Mouse (Mus musculus): ENCODE measurements around the gene Itga9.
"Not testable (repeated sequence)": the region's sequence is repeated elsewhere in the genome, so short reads cannot be mapped to it uniquely, and the experiment has no call there.

The Itga9 gene

GRCm38 (mm10) chr9:118606148-118606816 is at the start of gene Itga9:
TSS of gene Itga9 (plus strand) at chr9:118606690.
- peak; percentile 36; the same call in 1 of the 2 replicates for ATAC-seq (ENCODE audit: insufficient number of reproducible peaks, low FRiP score, low TSS enrichment)

- ATAC-seq (ENCODE audit: insufficient number of reproducible peaks, low FRiP score, low TSS enrichment), result 0 out of 2 replicates have a peak, but pooled peaks have one; percentile 20
Observed at GRCm38 (mm10) chr9:118556951-118557780, 49.3 kb upstream of the Itga9 start.

GRCm38 (mm10) chr9:118563356-118563755 is 43.1 kb upstream of the Itga9 start:
- no peak for ATAC-seq (ENCODE audit: insufficient number of reproducible peaks, low FRiP score, low TSS enrichment)

GRCm38 (mm10) chr9:118563866-118564265 is 42.6 kb upstream of the Itga9 start:
- ATAC-seq (ENCODE audit: insufficient number of reproducible peaks, low FRiP score, low TSS enrichment), result no peak

- no peak for ATAC-seq (ENCODE audit: insufficient number of reproducible peaks, low FRiP score, low TSS enrichment)
Observed at GRCm38 (mm10) chr9:118564696-118565095, 41.8 kb upstream of the Itga9 start.

GRCm38 (mm10) chr9:118569328-118569727 is 37.2 kb upstream of the Itga9 start:
- no peak for ATAC-seq (ENCODE audit: insufficient number of reproducible peaks, low FRiP score, low TSS enrichment)

- no peak for ATAC-seq (ENCODE audit: insufficient number of reproducible peaks, low FRiP score, low TSS enrichment)
Observed at GRCm38 (mm10) chr9:118570865-118571264, 35.6 kb upstream of the Itga9 start.

GRCm38 (mm10) chr9:118571701-118572100 is 34.8 kb upstream of the Itga9 start:
- ATAC-seq (ENCODE audit: insufficient number of reproducible peaks, low FRiP score, low TSS enrichment), result peak; percentile 47; the same call in 1 of the 2 replicates

GRCm38 (mm10) chr9:118574911-118575310 is 31.6 kb upstream of the Itga9 start:
- peak; percentile 78; the same call in 1 of the 2 replicates for ATAC-seq (ENCODE audit: insufficient number of reproducible peaks, low FRiP score, low TSS enrichment)

GRCm38 (mm10) chr9:118580371-118580770 is 26.1 kb upstream of the Itga9 start:
- ATAC-seq (ENCODE audit: insufficient number of reproducible peaks, low FRiP score, low TSS enrichment), result no peak

GRCm38 (mm10) chr9:118582757-118583156 is 23.7 kb upstream of the Itga9 start:
- ATAC-seq (ENCODE audit: insufficient number of reproducible peaks, low FRiP score, low TSS enrichment), result no peak

GRCm38 (mm10) chr9:118584838-118585237 is 21.7 kb upstream of the Itga9 start:
- no peak for ATAC-seq (ENCODE audit: insufficient number of reproducible peaks, low FRiP score, low TSS enrichment)

- ATAC-seq (ENCODE audit: insufficient number of reproducible peaks, low FRiP score, low TSS enrichment), result no peak
Observed at GRCm38 (mm10) chr9:118585998-118586397, 20.5 kb upstream of the Itga9 start.

GRCm38 (mm10) chr9:118587115-118587514 is 19.4 kb upstream of the Itga9 start:
- ATAC-seq (ENCODE audit: insufficient number of reproducible peaks, low FRiP score, low TSS enrichment), result no peak

GRCm38 (mm10) chr9:118589249-118589648 is 17.2 kb upstream of the Itga9 start:
- peak; percentile 27; the same call in 1 of the 2 replicates for ATAC-seq (ENCODE audit: insufficient number of reproducible peaks, low FRiP score, low TSS enrichment)

GRCm38 (mm10) chr9:118590230-118590629 is 16.3 kb upstream of the Itga9 start:
- ATAC-seq (ENCODE audit: insufficient number of reproducible peaks, low FRiP score, low TSS enrichment), result no peak

GRCm38 (mm10) chr9:118591633-118592032 is 14.9 kb upstream of the Itga9 start:
- ATAC-seq (ENCODE audit: insufficient number of reproducible peaks, low FRiP score, low TSS enrichment), result no peak

- no peak for ATAC-seq (ENCODE audit: insufficient number of reproducible peaks, low FRiP score, low TSS enrichment)
Observed at GRCm38 (mm10) chr9:118592585-118593249, 13.8 kb upstream of the Itga9 start.

GRCm38 (mm10) chr9:118593443-118593842 is 13.0 kb upstream of the Itga9 start:
- no peak for ATAC-seq (ENCODE audit: insufficient number of reproducible peaks, low FRiP score, low TSS enrichment)

GRCm38 (mm10) chr9:118596767-118597166 is 9.7 kb upstream of the Itga9 start:
- no peak for ATAC-seq (ENCODE audit: insufficient number of reproducible peaks, low FRiP score, low TSS enrichment)

GRCm38 (mm10) chr9:118600393-118600792 is 6.1 kb upstream of the Itga9 start:
- not testable (repeated sequence) for ATAC-seq (ENCODE audit: insufficient number of reproducible peaks, low FRiP score, low TSS enrichment)

All from cerebellum, adult (tissue).